Mouse (Mus musculus): ENCODE measurements at regions not wholly inside any gene's neighbourhood (a gene's known extent, or its start where the extent isn't known, plus 50 kb on each side); places are given as distances from the start of the nearest gene placed in this dataset.

DNA sequence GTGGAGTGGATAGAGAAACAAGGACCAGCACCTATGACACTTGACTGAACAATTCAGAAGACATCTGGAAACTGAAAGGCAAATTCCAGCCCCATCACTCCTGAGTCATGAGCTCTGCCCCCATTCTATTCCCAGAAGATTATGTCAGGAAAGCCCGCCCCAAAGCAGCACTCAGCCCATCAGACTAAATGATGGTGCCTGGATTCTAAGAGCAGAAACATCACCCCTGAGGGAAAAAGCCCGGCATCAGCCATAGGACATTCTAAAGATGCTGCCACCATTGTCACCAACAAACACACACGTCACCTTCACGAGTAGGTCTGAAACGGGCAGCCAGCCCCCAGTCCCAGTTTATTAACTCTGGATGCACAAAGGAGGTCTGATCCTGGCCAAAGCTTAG is 469.7 kb downstream of the Prss52 start:
- Histone ChIP-seq H3K4me1 (replicated peaks; ENCODE audit: control insufficient read depth, insufficient read depth, low read length) (peaks cover 12% of the 10 kb centered on the region), H3K27me3 (ENCODE audit: control insufficient read depth, insufficient read depth, low read length) (no peaks in the 10 kb centered on the region), H3K4me3 (replicated peaks; ENCODE audit: low read length) (peak overlapping the region; percentile 39), H3K36me3 (replicated peaks; ENCODE audit: control insufficient read depth, insufficient read depth) (no peaks in the 10 kb centered on the region), H3K4me2 (replicated peaks) (peak overlapping the region; percentile 57), H3K27ac (peak overlapping the region; percentile 95), H3K9me3 (ENCODE audit: control insufficient read depth, low read length) (no peaks in the 10 kb centered on the region), H3K9ac (peak overlapping the region; percentile 72)
- DNase-seq (ENCODE audit: low spot score) (peak; percentile 26), ATAC-seq (ENCODE audit: low FRiP score) (peak; percentile 6; the same call in 1 of the 2 replicates)
- WGBS: 32% methylated on average over 5 of the region's 5 CpGs

DNA sequence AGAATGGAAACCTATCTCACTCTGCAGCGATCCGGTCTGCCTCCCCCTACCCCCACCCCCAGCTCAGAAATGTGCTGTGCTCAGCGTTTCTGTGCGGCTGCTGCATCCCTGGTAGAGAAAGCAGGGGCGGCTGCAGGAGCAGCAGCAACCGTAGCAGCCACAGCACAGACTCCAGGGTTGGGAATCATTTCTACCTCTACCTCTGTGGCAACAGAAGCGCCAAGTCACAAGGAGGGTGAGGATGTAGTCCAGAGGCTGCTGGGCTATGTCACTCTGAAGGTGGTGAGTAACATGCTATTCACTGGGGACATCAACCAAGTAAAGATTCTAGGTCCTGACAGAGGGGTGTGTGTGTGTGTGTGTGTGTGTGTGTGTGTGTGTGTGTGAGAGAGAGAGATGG is 470.2 kb downstream of the Prss52 start:
- Histone ChIP-seq H3K4me3 (replicated peaks; ENCODE audit: low read length) (peak overlapping the region; percentile 39), H3K4me1 (replicated peaks; ENCODE audit: control insufficient read depth, insufficient read depth, low read length) (peaks cover 12% of the 10 kb centered on the region), H3K9ac (peak overlapping the region; percentile 72), H3K27me3 (ENCODE audit: control insufficient read depth, insufficient read depth, low read length) (no peaks in the 10 kb centered on the region), H3K4me2 (replicated peaks) (peak overlapping the region; percentile 57), H3K9me3 (ENCODE audit: control insufficient read depth, low read length) (no peaks in the 10 kb centered on the region), H3K36me3 (replicated peaks; ENCODE audit: control insufficient read depth, insufficient read depth) (no peaks in the 10 kb centered on the region), H3K27ac (peak overlapping the region; percentile 95)
- ATAC-seq (ENCODE audit: low FRiP score) (peak; percentile 79), DNase-seq (ENCODE audit: low spot score) (peak; percentile 46)
- 34% methylated on average over 7 of the region's 7 CpGs for WGBS

DNA sequence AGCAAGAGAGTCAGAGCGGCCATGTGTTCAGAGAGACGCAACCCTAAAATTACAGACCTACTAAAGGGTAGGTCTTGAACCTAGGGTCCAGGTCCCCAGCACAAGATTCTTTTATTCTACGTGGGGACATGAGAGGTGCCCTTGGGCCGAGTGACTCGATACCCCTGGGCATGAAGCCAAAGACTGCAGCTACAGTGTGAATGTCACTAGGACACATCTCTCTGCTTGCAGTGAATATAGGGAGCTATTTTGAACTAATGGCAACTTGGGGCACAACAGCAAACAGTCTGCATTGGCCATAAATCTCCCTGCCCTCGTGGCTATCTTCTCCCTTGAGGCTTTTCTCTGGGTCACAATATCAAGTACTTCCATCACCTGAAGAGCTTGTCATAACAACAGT is 470.7 kb downstream of the Prss52 start:
- Histone ChIP-seq H3K4me1 (replicated peaks; ENCODE audit: control insufficient read depth, insufficient read depth, low read length) (peaks cover 12% of the 10 kb centered on the region), H3K36me3 (replicated peaks; ENCODE audit: control insufficient read depth, insufficient read depth) (no peaks in the 10 kb centered on the region), H3K9me3 (ENCODE audit: control insufficient read depth, low read length) (no peaks in the 10 kb centered on the region), H3K27ac (peak overlapping the region; percentile 95), H3K4me2 (replicated peaks) (peak overlapping the region; percentile 57), H3K27me3 (ENCODE audit: control insufficient read depth, insufficient read depth, low read length) (no peaks in the 10 kb centered on the region), H3K4me3 (replicated peaks; ENCODE audit: low read length) (peak overlapping the region; percentile 39), H3K9ac (peak overlapping the region; percentile 72)
- ATAC-seq (ENCODE audit: low FRiP score): 0 out of 2 replicates have a peak, but pooled peaks have one; percentile 3
- DNase-seq (ENCODE audit: low spot score): peak; percentile 25
- 59% methylated on average over 6 of the region's 6 CpGs for WGBS

DNA sequence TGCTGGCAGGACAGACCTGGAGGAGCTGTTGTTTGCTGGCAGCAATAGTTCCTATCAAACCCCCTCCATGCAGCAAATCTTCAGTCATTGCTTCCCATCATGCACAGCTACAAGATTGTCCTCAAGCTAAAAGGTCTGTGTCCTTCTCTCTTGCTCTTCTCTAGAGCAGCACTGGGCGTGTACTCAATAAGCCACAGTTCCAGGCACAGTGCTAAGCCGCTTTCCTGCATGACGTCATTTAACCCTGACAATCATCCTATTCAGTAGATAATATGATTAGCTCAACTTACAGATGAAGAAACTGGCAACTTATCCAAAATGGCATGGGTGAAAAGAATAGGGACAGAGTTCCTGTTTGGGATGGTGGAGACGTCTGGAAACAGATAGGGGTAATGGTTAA is 471.9 kb downstream of the Prss52 start:
- Histone ChIP-seq H3K4me2 (replicated peaks) (peak overlapping the region; percentile 57), H3K4me3 (replicated peaks; ENCODE audit: low read length) (peak overlapping the region; percentile 39), H3K9me3 (ENCODE audit: control insufficient read depth, low read length) (no peaks in the 10 kb centered on the region), H3K27me3 (ENCODE audit: control insufficient read depth, insufficient read depth, low read length) (no peaks in the 10 kb centered on the region), H3K27ac (peak overlapping the region; percentile 60; the same call in 1 of the 2 replicates), H3K36me3 (replicated peaks; ENCODE audit: control insufficient read depth, insufficient read depth) (no peaks in the 10 kb centered on the region), H3K9ac (peak overlapping the region; percentile 72), H3K4me1 (replicated peaks; ENCODE audit: control insufficient read depth, insufficient read depth, low read length) (peaks cover 19% of the 10 kb centered on the region)
- ATAC-seq (ENCODE audit: low FRiP score) (no peak), DNase-seq (ENCODE audit: low spot score) (peak; percentile 24)
- WGBS: 61% methylated on average over 4 of the region's 4 CpGs

DNA sequence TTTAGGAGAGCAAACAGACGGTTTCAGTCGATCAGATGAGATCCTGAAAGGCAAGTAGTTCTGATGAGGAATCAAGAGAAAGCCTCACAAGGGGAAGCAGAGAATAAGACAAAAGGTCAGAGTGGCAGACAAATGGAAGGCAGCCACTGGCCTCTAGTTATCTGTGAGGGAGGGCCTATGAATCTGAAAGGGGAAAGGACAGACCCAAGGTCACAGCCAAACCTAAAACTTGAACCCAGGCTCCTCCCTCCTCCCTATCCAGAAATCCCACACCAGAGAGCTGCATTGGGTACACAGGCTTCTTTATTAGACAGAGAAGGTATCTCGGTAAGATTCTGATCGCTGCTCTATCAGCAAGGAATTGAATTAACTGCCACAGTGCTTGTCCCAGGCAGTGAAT is 476.0 kb downstream of the Prss52 start:
- Histone ChIP-seq H3K27ac (peak overlapping the region; percentile 100), H3K9me3 (ENCODE audit: control insufficient read depth, low read length) (no peaks in the 10 kb centered on the region), H3K36me3 (replicated peaks; ENCODE audit: control insufficient read depth, insufficient read depth) (no peaks in the 10 kb centered on the region), H3K4me3 (replicated peaks; ENCODE audit: low read length) (no peak overlapping the region), H3K27me3 (ENCODE audit: control insufficient read depth, insufficient read depth, low read length) (no peaks in the 10 kb centered on the region), H3K4me1 (replicated peaks; ENCODE audit: control insufficient read depth, insufficient read depth, low read length) (peaks cover 46% of the 10 kb centered on the region), H3K4me2 (replicated peaks) (peak overlapping the region; percentile 48; the same call in 1 of the 2 replicates), H3K9ac (no peak overlapping the region)
- ATAC-seq (ENCODE audit: low FRiP score) (no peak), DNase-seq (ENCODE audit: low spot score) (no peak)
- WGBS: 54% methylated on average over 4 of the region's 4 CpGs

DNA sequence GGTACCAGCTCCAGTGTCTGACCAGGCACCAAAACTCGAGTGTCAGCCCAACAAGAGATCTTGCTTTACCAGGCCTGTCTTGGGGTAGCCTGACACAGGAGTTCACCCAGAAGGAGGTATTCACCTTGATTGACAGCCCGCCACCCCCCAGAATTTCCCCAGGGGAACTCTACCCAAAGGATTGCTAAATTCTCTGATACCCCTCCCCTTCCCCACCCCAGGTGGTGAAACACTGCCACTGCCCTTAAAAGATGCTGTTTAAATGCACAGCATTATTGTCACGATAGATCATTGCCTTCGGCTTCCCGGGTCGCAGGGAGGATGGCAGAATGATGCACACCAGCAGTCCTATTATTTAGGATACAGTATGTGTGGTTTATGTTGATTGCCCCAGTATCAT is 476.8 kb downstream of the Prss52 start:
- Histone ChIP-seq H3K27ac (peak overlapping the region; percentile 100), H3K36me3 (replicated peaks; ENCODE audit: control insufficient read depth, insufficient read depth) (no peaks in the 10 kb centered on the region), H3K9ac (peak overlapping the region; percentile 51), H3K27me3 (ENCODE audit: control insufficient read depth, insufficient read depth, low read length) (no peaks in the 10 kb centered on the region), H3K4me3 (replicated peaks; ENCODE audit: low read length) (no peak overlapping the region), H3K4me2 (replicated peaks) (peak overlapping the region; percentile 48), H3K4me1 (replicated peaks; ENCODE audit: control insufficient read depth, insufficient read depth, low read length) (peaks cover 53% of the 10 kb centered on the region), H3K9me3 (ENCODE audit: control insufficient read depth, low read length) (no peaks in the 10 kb centered on the region)
- ATAC-seq (ENCODE audit: low FRiP score): no peak
- DNase-seq (ENCODE audit: low spot score): no peak
- 16% methylated on average over 6 of the region's 6 CpGs for WGBS

DNA sequence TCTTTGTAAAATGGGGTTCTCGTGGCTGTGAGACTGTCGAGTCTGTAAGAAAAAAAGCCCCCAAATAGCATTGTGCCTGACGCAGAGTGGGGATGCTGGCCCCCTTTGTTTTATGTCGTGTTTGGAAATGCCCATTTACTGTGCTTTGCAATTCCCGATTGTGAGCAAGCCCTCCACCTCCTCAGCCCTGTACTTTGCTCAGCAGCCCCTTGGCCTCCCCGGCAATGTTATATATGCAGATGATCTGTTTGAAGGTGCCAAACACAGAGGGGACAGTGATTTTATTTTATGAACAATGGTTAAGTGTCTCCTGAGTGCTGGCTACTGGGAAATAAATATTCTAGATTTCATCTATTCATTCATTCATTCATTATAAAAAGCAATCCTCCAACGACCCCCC is 477.6 kb downstream of the Prss52 start:
- peak overlapping the region; percentile 51 for H3K9ac ChIP-seq
- 9% methylated on average over 7 of the region's 7 CpGs for WGBS
- no peaks in the 10 kb centered on the region for H3K27me3 ChIP-seq (ENCODE audit: control insufficient read depth, insufficient read depth, low read length)
- H3K27ac ChIP-seq: peak overlapping the region; percentile 100
- DNase-seq (ENCODE audit: low spot score): no peak
- ATAC-seq (ENCODE audit: low FRiP score): no peak
- 0 out of 2 replicates have a peak overlapping the region, but pooled peaks have one; percentile 0 for H3K4me3 ChIP-seq (replicated peaks; ENCODE audit: low read length)
- H3K36me3 ChIP-seq (replicated peaks; ENCODE audit: control insufficient read depth, insufficient read depth): no peaks in the 10 kb centered on the region
- peaks cover 60% of the 10 kb centered on the region for H3K4me1 ChIP-seq (replicated peaks; ENCODE audit: control insufficient read depth, insufficient read depth, low read length)
- no peaks in the 10 kb centered on the region for H3K9me3 ChIP-seq (ENCODE audit: control insufficient read depth, low read length)
- H3K4me2 ChIP-seq (replicated peaks): peak overlapping the region; percentile 48

DNA sequence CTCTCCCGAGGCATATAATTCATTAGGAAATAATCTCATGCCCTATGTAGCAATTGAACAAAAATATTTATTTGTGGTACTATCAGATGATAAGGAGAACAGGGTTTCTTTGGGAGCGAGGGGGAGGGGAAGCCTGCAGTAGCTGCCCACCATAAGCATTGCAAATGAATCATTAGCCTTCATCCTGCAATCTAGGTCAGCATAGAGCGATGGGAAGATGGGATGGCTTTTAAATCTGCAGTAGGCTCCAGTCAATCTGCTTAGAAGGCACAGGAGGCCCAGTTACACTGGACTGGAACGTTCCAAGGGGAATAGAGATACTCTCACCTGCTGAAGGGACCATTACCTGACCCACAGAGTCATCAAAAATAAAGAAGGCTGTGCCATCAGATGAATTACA is 478.7 kb downstream of the Prss52 start:
- Histone ChIP-seq H3K27ac (peak overlapping the region; percentile 100), H3K9me3 (ENCODE audit: control insufficient read depth, low read length) (no peaks in the 10 kb centered on the region), H3K36me3 (replicated peaks; ENCODE audit: control insufficient read depth, insufficient read depth) (no peaks in the 10 kb centered on the region), H3K9ac (peak overlapping the region; percentile 51), H3K27me3 (ENCODE audit: control insufficient read depth, insufficient read depth, low read length) (no peaks in the 10 kb centered on the region), H3K4me2 (replicated peaks) (peak overlapping the region; percentile 48), H3K4me1 (replicated peaks; ENCODE audit: control insufficient read depth, insufficient read depth, low read length) (peaks cover 61% of the 10 kb centered on the region), H3K4me3 (replicated peaks; ENCODE audit: low read length) (no peak overlapping the region)
- DNase-seq (ENCODE audit: low spot score): no peak
- ATAC-seq (ENCODE audit: low FRiP score): no peak
- 18% methylated on average over 4 of the region's 4 CpGs for WGBS

DNA sequence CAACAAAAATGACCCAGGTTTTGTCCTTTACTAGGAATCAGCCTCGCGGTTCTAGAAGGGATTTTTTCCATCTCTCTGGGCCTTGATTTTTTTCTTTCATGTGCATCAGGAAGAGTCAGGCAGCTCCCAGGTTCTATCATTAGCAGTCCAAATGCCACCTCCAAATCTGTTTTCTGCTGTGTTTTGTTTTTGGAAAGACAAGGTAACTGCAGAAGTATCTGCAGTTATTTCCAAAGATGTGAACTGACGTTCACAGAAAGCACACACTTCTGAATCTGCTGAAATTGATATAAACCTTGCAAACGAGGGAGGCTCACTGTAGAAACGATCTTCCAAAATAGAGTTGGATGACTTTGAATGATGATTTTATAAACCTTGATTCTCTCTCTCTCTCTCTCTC is 480.1 kb downstream of the Prss52 start:
- no peaks in the 10 kb centered on the region for H3K27me3 ChIP-seq (ENCODE audit: control insufficient read depth, insufficient read depth, low read length)
- peaks cover 61% of the 10 kb centered on the region for H3K4me1 ChIP-seq (replicated peaks; ENCODE audit: control insufficient read depth, insufficient read depth, low read length)
- DNase-seq (ENCODE audit: low spot score) (no peak), ATAC-seq (ENCODE audit: low FRiP score) (no peak)
- no peak overlapping the region for H3K4me3 ChIP-seq (replicated peaks; ENCODE audit: low read length)
- WGBS: 55% methylated on average over 5 of the region's 5 CpGs
- no peaks in the 10 kb centered on the region for H3K36me3 ChIP-seq (replicated peaks; ENCODE audit: control insufficient read depth, insufficient read depth)
- H3K27ac ChIP-seq: peak overlapping the region; percentile 100
- H3K9me3 ChIP-seq (ENCODE audit: control insufficient read depth, low read length): no peaks in the 10 kb centered on the region
- H3K9ac ChIP-seq: peak overlapping the region; percentile 51; the same call in 1 of the 2 replicates
- peak overlapping the region; percentile 100; the same call in 1 of the 2 replicates for H3K4me2 ChIP-seq (replicated peaks)

DNA sequence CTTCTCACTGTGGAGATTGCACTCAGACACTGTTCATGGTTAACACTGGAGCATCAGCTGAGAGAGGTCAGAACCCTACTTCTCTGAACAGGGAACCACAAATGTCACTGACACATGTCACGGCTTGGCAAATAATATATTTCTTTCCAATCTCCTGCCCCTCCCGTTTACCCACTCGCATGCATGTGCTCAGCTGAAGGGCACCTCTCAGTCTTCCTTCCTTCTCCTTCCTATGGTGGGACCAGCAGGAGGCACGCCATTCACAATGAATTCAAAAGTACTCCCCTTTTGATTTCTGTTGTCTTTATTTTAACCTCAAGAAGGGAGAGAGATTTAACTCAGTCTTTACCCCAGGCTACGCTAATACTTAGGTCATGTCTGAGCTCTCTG is 481.0 kb downstream of the Prss52 start:
- H3K9me3 ChIP-seq (ENCODE audit: control insufficient read depth, low read length): no peaks in the 10 kb centered on the region
- DNase-seq (ENCODE audit: low spot score): no peak
- H3K4me2 ChIP-seq (replicated peaks): peak overlapping the region; percentile 100
- H3K4me1 ChIP-seq (replicated peaks; ENCODE audit: control insufficient read depth, insufficient read depth, low read length): peaks cover 61% of the 10 kb centered on the region
- ATAC-seq (ENCODE audit: low FRiP score): no peak
- H3K27ac ChIP-seq: peak overlapping the region; percentile 100
- no peaks in the 10 kb centered on the region for H3K27me3 ChIP-seq (ENCODE audit: control insufficient read depth, insufficient read depth, low read length)
- H3K9ac ChIP-seq: peak overlapping the region; percentile 100
- peaks cover 5% of the 10 kb centered on the region for H3K36me3 ChIP-seq (replicated peaks; ENCODE audit: control insufficient read depth, insufficient read depth)
- H3K4me3 ChIP-seq (replicated peaks; ENCODE audit: low read length): peak overlapping the region; percentile 68
- WGBS: 7% methylated on average over 5 of the region's 5 CpGs
